Mouse (Mus musculus) c-Kit-positive CD71-positive TER-119-positive erythroid progenitor cells, embryonic 14.5 days (primary cell): ENCODE results near the gene Fbxo10.
"Not testable (repeated sequence)": the region's sequence is repeated elsewhere in the genome, so short reads cannot be mapped to it uniquely, and the experiment has no call there.

Source experiments
- DNase-seq: peaks from one replicate; pipeline ENCODE4 v3.0.0-alpha.2; 2013; ENCODE audit warnings: low spot score

Fbxo10 gene

GRCm38 (mm10) chr4:45047286-45047887 lies 37.0 kb downstream of the Fbxo10 start:
- DNase-seq = no peak

GRCm38 (mm10) chr4:45046679-45047078 lies 37.7 kb downstream of the Fbxo10 start:
- no peak for DNase-seq

DNA sequence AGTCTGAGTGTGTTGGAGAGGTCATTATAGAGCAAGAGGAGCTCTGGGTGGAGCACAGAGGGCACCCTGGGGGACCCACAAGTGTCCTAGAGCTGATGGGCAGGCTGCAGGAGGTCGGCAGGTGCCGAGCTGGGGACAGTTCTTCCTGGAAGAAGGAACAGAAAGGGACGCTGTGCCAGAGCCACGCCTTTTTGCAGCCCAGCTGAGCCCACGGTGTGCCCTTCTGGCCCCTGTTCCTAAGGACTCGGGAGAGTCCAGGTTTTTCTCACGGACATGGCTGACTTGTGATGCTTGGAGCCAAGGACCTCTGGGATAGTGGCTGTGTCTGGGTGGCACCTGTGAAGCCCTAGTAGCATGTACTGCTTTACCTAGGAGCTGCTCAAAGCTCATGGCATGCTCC lies 43.6 kb downstream of the Fbxo10 start:
- no peak for DNase-seq

DNA sequence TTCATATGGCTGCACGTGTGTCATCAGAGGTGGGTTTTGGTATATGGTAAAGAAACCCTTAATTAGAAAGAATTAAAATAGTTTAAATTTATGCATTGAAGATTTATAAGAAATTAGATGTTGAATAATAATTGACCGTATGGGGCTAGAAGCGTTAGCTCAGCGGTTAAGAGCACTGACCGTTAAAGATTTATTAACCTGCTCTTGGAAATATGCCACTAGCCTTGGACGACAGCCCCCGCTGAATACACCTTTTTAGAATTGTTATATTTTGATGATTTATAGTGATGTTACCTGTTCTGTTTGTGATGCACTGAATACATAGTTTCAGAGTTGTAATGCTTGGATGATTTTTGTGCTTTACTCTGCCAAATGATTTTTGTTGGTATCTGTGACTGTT lies 44.9 kb downstream of the Fbxo10 start:
- DNase-seq = not testable (repeated sequence)

DNA sequence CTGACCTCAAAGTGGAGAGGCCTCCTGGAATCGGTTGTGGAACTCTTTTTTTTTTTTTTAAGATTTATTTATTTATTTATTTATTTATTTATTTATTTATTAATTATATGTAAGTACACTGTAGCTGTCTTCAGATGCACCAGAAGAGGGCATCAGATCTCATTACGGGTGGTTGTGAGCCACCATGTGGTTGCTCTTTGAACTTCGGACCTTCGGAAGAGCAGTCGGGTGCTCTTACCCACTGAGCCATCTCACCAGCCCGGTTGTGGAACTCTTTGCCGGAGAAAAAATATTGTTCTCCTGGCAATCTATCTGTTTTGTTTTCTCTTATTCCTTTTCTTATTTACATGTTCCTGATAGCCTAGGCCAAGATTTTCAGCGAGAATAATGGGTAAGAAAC lies 45.5 kb downstream of the Fbxo10 start:
- not testable (repeated sequence) for DNase-seq

DNA sequence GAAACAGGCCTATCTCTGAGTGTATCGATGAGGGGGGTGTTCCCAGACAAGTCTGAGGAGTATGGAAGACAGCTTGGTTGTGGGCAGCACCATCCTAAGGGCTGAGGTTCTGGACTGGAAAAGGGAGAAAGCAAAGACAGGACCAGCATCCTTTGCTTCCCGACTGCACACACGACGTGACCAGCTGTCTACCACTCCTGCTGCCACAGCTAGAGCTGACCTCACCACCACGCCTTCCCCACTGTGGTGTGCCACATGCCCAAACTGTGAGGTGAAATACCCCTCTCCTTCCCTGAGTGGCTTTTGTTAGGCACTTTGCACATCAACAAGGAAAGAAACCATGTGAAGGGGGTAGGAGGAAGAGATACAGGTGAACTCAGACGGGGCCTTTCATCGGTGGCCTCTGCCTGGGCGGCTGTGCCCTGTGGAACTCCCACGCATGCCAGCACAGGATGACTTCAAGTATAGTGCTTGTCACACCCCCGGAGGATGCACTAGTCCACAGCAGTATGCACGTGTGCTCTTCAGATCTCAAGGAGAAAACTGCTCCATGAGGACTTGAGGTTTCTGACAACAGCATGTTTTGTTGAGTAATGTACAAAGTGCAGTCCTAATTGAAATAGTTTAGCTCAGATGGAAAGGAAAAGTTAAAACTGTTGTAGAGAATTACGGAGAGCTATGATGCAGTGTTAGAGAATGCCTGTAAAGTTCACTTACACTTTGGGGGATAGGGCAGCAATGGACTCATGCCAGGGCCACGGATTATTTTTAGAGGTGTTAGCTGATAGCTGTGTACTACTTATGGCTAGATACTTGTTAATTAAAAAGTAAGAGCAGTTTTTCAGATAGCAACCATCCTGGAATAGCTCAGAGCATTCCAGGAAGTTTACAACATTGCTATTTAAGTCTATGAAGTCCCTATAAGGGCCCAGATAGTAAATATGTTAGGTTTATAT lies 46.7 kb downstream of the Fbxo10 start:
- DNase-seq = no peak

DNA sequence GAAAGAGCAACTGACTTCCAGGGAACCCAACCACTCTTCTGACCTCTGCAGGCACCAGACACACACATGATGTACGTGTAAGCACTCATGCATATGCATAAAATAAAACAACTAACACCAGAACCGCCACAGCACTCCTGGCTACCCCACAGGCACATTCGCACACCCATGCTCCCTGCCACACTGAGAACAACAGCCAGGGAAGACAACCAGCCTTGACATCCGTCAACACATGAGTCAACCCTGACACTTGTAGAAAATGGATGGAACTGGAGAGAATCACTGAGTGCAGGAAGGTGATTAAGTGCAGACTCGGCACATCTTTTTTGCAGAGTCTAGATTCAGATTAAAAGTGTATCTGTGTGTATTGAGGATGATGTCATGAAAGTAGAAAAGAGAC lies 47.8 kb downstream of the Fbxo10 start:
- no peak for DNase-seq

- no peak for DNase-seq
Measured at GRCm38 (mm10) chr4:45036048-45036447, 48.4 kb downstream of the Fbxo10 start.

DNA sequence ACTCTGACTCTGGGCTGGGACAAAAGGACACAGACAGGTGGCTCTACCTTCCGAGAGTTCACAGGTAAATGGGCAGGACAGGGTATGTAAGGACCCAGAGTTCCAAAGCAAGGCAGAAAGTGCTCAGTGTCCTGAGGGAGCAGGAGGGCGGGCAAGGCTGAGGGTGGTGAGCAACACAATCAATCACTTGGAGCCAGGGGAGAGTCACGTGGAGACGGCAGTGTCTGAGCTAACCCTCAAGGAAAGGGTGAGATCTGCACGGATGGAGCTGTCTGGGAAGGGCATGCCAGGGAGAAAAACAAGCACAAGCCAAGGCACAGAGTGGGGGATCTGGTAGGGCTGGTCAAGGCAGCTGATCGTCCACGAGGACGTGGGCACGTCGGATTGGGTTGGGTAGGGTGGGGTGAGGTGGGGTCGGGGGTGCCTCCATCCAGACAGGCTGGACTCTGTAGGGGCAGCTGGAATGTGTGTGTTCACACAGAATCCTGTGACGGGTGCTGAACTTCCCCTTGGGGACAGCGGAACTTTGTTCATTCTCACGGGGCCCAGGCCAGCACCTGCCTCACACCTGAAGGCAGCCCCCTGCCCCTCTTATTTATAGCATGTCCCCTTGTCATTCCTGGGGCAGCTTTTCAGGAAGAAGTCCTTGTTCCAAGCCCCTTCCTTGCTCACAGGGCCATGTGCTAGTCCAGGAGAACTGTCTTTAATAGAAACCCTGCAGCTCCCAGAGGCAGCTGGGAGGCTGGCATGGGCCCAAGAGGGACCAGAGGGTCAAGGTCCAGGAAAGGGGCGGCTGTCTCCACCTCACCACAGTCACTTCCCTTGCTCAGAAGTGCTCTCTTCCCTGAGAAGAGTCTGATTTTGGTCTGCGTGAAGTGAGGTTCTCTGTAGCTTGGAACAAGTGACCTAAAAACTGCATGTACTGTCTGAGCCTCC lies 49.4 kb downstream of the Fbxo10 start:
- DNase-seq = no peak

DNA sequence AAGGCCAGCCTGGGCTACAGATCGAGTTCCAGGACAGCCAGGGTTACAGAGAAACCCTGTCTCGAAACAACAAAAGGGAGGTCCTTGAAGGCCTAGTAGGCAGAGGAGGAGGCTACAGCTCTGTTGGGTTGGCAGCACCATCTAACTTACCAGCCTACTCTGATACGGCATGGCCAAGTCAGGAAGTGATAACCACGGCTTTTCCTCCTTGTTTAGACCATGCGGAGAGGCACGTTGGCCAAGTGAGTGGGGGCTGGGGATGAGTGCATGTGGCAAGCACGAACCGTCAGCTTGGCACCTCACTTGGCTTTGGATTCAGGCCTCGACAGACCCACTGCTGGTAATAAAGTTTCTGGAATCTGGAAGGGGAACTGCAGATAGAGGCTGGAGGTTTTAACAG lies 51.8 kb downstream of the Fbxo10 start:
- DNase-seq = no peak

GRCm38 (mm10) chr4:45026459-45026858 lies 57.9 kb downstream of the Fbxo10 start:
- DNase-seq = no peak

GRCm38 (mm10) chr4:45019009-45019408 lies 65.4 kb downstream of the Fbxo10 start:
- no peak for DNase-seq

- DNase-seq = peak; percentile 96
Measured at GRCm38 (mm10) chr4:45018452-45018980, 65.9 kb downstream of the Fbxo10 start, which contains the start of gene Polr1e. Gene Polr1e (plus strand): TSS chr4:45018583.

- peak; percentile 66 for DNase-seq
Measured at GRCm38 (mm10) chr4:45015615-45016014, 68.8 kb downstream of the Fbxo10 start.

DNA sequence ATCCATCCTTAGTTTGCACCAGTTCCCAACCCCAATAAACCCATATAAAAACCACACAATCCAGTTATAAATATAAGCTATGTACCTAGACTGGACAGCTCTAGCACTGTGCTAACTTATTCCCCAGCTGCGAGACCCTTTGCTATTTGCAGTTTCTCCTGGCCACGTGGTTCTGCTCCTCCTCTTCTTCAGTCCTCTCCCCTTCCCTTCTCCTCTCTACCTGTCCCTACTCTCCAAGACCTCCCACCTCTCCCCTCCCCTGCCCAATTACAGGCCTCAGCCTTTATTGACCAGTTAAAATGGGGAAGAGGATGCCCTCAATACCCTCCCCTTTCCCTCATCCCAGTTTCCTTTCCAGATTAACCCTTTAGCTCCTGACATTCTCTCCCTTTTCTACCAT lies 70.9 kb downstream of the Fbxo10 start:
- no peak for DNase-seq

DNA sequence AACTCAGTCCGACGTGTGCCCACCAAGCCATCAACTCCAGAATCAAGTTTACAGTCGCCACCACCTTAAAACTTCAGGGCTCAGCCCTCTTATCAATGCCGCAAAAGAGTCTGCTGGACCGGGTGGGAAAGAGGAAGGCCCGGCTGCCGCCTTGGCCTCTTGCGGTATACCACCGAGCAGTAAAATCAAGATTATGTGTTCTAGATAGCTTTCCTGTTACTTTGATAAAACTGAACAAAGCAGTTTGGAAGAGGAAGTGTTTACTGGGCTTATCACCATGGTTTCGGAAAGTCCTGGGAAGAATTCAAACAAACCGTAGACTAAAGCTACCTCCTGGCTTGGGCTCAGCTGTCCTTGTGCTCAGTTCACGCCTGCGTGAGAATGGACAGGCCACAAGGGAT lies 71.4 kb downstream of the Fbxo10 start:
- no peak for DNase-seq

DNA sequence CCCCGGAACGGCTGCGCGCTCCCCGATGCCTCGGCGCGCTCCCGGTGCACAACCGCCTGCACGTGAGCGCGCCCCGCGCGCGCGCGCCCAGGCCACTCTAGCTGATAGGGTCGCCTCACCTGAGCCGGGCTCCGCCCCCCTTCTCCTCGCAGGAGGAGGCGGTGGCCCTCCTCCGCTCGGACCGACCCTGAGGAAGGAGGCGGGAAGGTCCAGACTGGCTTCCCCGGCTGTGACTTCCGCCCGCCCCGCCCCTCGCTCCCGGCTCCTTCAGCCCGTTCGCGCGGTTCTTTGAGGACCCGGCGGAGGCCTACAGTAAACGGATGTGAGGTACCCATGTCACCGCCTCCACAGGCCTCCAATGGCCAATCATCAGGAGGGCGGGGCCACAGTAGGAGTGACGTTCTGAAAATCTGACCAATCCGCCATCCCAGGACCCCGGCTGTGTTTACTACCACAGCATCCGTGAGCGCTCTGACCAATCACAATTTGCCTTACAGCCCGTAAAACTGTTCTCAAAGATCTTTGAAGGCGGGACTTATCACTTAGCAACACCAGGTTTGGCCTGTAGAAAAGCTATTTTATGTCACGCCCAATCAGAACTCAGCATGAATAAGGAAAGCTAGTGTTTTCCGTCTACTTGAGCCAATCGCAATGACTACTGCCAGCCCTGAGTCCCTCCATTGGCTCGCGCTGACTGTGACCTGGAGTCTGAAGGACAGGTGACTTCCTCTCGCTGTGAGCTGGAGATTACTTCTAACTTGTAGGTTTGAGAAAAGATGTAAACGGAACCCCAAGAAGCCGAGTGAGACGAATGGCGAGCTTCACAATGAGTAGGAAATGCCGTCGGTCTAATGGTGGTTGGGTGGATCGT lies 72.1 kb downstream of the Fbxo10 start, which contains the start of gene Zbtb5:
Zbtb5 (minus strand) TSS at position 308 of the 871 bp plus-strand sequence.
- peak; percentile 100 for DNase-seq

DNA sequence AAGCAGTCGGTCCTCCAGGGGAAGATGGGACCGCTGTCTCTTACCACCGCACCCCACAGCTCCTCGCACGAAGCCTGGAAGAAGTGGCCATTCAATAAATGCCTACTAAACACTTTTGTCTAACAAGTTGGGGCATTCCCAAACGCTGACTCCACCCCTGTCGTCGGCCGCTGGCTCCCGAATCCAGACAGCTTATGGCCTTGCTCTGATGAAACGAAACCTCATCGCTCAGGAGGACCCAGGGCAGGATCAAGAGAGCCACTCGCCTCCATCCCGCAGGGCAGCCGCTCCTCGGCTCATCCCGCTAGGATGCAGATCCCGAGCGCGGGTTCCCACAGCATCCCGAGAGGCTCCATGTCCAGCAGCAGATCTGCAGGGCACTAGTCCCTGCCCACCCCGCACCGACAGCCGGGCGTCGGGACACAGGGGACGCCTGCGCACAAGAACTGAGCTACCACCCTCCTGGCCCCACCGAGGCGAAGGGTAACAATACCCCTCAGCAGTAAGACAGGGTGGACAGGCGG lies 72.8 kb downstream of the Fbxo10 start:
- peak; percentile 70 for DNase-seq

DNA sequence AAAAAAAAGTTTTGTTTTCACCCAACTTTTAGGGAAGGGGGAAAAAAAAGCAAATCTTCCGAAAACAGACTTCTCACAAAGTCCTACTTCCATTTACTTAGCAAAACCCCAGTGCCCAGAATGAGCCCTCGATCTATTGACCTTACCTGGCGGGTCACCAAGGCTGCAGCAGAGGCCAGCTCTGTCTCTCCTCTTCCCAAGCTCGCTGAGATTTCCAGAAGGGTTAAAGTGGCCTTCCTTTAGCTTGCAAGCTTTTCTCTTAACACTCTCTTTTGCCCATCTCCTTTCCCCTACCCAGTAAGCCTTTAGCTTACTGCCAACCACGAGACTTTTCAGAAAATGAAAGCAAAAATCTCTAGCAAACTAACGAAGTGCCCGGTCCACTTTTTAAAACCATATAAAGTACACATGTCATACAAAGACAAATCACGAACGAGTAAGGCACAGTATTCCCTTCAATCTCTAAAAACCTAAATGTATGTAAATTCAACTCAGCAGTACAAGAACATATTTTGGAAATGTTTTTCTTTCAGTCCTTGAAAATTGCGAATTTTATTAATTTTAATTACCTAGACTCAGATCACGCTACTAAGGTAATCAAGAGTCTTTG lies 73.5 kb downstream of the Fbxo10 start:
- DNase-seq = no peak

DNA sequence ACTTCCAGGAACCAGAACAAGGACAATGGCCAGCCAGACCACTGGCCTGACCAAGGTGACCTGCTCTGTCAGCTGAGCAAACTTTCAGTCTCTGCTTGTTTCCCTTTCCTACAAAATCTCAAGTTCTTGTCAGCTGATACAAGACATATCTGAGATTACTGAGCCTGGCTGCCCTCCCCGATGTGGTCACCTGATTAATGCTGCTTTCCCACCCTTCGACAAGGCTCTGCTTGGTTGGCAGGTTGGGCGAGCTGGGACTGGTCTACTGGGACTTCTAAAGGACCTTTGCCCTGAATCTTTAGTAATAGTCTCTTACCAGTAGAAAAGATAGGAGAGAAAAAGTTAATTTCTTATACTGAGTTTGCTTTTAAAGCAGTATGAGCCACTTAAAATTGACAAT lies 79.0 kb downstream of the Fbxo10 start:
- no peak for DNase-seq
